Mouse (Mus musculus) forebrain, embryonic 15.5 days (tissue): ENCODE results near the gene Kifc3. TPM values are rescaled to one million over a fixed set of nuclear protein-coding genes. Genes with fewer than 3 reads are reported as not detected.

Source experiments
- ATAC-seq: fragments of 200-750 bp; cut with Nextera tagmentation; replicated peaks from 2 replicates; pipeline ENCODE4 v1.8.0; 2017; ENCODE audit warnings: mild to moderate bottlenecking, moderate TSS enrichment, moderate library complexity
- H3K27ac ChIP-seq: fragments of 300-500 bp; sonication (generic); replicated peaks from 2 replicates; pipeline ENCODE4 v1.5.1; 2015; ENCODE audit warnings: mild to moderate bottlenecking, inconsistent platforms
- H3K27me3 ChIP-seq: fragments of 300-500 bp; sonication (generic); 2 replicates; pipeline ENCODE4 v1.6.1; 2015; ENCODE audit warnings: inconsistent platforms
- H3K36me3 ChIP-seq: fragments of 300-500 bp; sonication (generic); 2 replicates; pipeline ENCODE4 v1.6.1; 2015; ENCODE audit warnings: mild to moderate bottlenecking, inconsistent platforms
- H3K4me1 ChIP-seq: fragments of 300-500 bp; sonication (generic); 2 replicates; pipeline ENCODE4 v1.6.1; 2015; ENCODE audit warnings: inconsistent platforms
- H3K4me2 ChIP-seq: fragments of 300-500 bp; sonication (generic); replicated peaks from 2 replicates; pipeline ENCODE4 v1.6.1; 2015; ENCODE audit warnings: mild to moderate bottlenecking, inconsistent platforms
- H3K4me3 ChIP-seq: fragments of 300-500 bp; sonication (generic); 2 replicates; pipeline ENCODE4 v1.5.1; 2015; ENCODE audit warnings: mild to moderate bottlenecking, inconsistent platforms
- H3K9ac ChIP-seq: fragments of 300-500 bp; sonication (generic); replicated peaks from 2 replicates; pipeline ENCODE4 v1.6.1; 2015; ENCODE audit warnings: mild to moderate bottlenecking, inconsistent platforms
- H3K9me3 ChIP-seq: fragments of 300-500 bp; sonication (generic); 2 replicates; pipeline ENCODE4 v1.6.1; 2016; ENCODE audit warnings: inconsistent platforms
- WGBS: fragments of 180-500 bp; shearing (Covaris S2); methylation state at CpG from one replicate; pipeline ENCODE4 v1.1.7; 2015; ENCODE audit warnings: mixed read lengths; 5-methylcytosine and 5-hydroxymethylcytosine counted together
- polyA plus RNA-seq: library from polyadenylated mRNA; unstranded; fragments of >200 nt; fragmentation: Nextera tagmentation; extraction: Ambion mirVana; gene quantifications from 2 replicates; pipeline ENCODE4 v1.2.1, GENCODE M21; 2015

Gene Kifc3
- polyA plus RNA-seq, 1 experiment from 2014 or later = 20.7 TPM

DNA sequence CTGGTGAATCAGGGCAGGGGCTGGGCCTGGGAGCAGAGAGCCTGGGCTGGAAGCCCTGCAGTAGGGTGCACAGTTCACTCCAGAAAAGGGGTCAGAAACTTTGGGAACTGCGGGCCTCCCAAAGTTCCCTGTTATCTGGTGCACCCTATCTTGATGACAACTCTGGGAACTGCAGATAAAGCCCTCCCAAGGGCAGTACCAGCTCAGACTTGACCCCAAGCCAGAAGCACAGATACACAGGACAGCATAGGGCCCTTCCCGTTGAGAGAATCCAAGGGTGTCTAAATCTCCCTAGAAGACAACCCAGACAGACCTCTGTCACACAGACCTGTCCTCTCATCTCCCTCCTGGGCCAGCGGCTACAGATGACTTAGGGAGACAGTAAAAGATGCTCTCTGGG, 52.0 kb downstream of the Kifc3 start:
- Histone ChIP-seq H3K4me1 (no peaks in the 10 kb centered on the region), H3K4me3 (no peak overlapping the region), H3K9me3 (no peaks in the 10 kb centered on the region), H3K27ac (no peak overlapping the region), H3K27me3 (no peaks in the 10 kb centered on the region), H3K9ac (no peak overlapping the region), H3K36me3 (no peaks in the 10 kb centered on the region), H3K4me2 (no peak overlapping the region)
- 89% methylated on average over 3 of the region's 3 CpGs for WGBS
- no peak for ATAC-seq

DNA sequence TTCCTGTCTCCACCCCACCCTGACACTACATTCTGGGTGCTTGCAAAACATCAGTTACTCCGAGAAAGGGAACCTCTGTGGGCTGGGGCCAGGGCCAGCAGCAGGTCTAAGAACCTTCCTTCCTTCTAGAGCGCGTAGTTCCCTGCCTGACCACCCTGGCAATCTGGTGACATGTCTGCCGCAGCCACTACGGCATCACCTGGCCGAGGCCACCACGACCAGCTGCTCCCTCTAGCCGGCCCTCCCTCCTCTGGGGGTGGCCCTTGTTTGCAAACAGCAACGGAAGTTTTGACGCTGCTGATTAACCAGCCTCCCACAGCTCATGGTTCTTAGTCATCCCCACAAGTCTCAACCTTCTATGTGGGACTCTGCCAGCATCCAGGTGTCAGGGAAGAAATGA, 53.2 kb downstream of the Kifc3 start:
- Histone ChIP-seq H3K27ac (no peak overlapping the region), H3K9ac (no peak overlapping the region), H3K4me3 (no peak overlapping the region), H3K36me3 (no peaks in the 10 kb centered on the region), H3K9me3 (no peaks in the 10 kb centered on the region), H3K27me3 (no peaks in the 10 kb centered on the region), H3K4me1 (no peaks in the 10 kb centered on the region), H3K4me2 (no peak overlapping the region)
- 48% methylated on average over 10 of the region's 10 CpGs for WGBS
- no peak for ATAC-seq

DNA sequence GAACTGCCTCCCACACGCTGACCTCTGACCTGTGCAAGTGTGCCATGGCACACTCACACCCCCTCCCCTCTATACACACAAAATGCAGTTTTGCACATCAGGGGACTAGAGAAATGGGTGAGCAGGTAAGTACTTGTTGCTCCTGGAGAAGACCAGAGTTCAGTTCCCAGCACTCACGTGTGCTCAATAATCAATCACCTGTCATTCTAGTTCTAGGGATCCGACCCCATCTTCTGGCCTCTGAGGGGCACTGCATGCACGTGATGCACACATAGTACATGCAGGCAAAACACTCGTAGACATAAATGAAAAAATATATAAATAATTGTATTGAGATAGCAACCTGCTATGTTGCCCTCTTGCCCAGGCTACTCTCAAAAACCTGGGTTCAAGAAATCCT, 55.8 kb downstream of the Kifc3 start:
- Histone ChIP-seq H3K36me3 (no peaks in the 10 kb centered on the region), H3K27me3 (no peaks in the 10 kb centered on the region), H3K4me2 (no peak overlapping the region), H3K4me1 (peaks cover 18% of the 10 kb centered on the region), H3K9ac (no peak overlapping the region), H3K4me3 (no peak overlapping the region), H3K27ac (no peak overlapping the region), H3K9me3 (no peaks in the 10 kb centered on the region)
- no peak for ATAC-seq
- 90% methylated on average over 5 of the region's 5 CpGs for WGBS

DNA sequence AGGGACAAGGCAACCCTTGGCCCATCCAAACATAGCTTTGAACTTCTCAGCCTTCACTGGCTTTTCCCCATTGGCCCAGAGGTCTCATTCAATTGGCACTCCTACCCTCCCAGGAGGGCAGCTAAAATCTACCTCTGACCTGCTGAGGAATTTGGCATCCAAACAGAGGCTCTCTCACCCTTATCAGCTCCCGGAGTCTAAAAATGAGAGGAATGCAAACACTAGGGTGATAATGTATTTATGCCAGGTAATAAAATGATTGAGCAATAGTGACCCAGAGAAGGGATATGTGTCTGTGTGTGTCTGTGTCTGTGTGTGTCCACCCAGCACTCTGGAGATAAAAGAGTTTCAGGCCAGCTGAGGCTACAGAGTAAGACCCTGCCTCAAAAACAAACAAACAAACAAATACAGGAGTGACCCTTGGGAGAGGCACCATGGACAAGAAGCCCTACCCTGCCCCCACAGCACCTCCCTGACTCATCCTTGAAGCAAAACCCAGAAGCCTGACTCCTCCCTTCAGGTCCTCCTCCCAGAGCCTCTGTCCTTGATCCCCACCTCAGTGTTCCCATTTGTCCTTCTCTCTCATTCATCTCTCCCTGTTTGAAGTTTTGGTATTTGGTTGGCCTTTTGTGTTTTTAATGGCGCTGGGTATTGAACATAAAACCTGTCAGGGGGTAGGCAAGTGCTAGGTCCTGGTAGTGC, 56.4 kb downstream of the Kifc3 start:
- Histone ChIP-seq H3K27me3 (no peaks in the 10 kb centered on the region), H3K4me2 (no peak overlapping the region), H3K9me3 (no peaks in the 10 kb centered on the region), H3K27ac (no peak overlapping the region), H3K36me3 (no peaks in the 10 kb centered on the region), H3K4me3 (no peak overlapping the region), H3K9ac (no peak overlapping the region), H3K4me1 (peaks cover 24% of the 10 kb centered on the region)
- 89% methylated on average over 2 of the region's 2 CpGs for WGBS
- no peak for ATAC-seq

DNA sequence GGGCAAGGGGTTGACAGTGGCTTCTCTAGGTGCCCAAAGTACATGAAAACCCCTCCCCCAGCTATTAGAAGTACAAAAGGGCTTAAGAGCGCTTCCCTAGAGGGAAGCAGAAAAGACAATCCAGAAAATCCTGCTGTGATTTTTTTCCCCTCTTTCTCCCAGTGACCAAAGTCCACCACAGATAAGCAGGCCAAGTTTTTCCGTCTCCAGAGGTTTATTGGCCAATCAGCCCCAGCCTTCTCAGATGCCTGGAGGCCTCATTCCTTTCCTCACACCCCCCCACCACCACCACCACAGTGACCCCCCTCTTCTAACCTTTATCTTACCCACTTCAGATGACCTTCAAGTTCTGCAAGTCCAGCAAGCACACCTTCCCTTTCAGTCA, 58.0 kb downstream of the Kifc3 start:
- 55% methylated on average over 2 of the region's 2 CpGs for WGBS
- H3K9ac ChIP-seq = no peak overlapping the region
- H3K4me2 ChIP-seq = no peak overlapping the region
- no peak for ATAC-seq
- H3K36me3 ChIP-seq = no peaks in the 10 kb centered on the region
- no peaks in the 10 kb centered on the region for H3K27me3 ChIP-seq
- H3K4me1 ChIP-seq = peaks cover 28% of the 10 kb centered on the region
- no peak overlapping the region for H3K4me3 ChIP-seq
- H3K27ac ChIP-seq = no peak overlapping the region
- H3K9me3 ChIP-seq = no peaks in the 10 kb centered on the region

DNA sequence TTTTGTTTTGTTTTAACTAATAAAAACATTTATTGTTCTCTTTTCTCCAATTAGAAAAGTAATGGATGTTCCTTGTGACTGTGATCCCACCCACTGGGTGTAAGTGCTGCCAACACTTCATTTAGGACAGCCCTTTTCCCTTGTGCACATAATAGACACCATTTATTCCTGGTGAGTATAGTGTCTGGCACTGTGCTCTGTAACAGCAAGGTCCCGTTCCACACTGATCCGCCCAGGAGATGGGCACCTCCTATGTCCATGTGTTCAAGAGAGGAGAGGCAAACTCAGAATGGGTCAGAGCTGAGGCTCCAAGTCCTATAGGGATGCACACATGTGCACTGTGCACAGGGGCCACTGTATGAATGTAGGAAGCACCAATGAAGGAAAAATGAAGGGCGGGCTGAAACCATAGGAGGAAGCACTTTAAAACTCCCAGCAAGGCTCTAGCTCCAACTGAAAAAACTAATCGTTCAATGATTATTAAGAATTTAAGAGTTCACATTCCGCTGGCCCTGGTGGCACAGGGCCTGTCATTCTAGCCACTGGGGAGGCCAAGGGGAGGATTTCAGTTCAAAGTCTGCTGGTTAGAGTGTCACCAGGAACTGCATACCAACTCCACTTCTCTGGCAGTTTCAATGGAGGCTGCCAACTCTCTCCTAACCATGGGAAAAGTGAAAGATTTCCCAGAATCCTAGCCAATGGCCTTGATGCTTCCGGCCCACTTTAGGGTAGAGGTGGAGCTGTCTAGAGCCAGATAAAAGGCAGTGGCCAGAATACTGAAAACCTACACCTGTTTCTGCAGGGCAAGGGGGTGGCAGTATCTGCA, 58.6 kb downstream of the Kifc3 start:
- 57% methylated on average over 6 of the region's 6 CpGs for WGBS
- peaks cover 28% of the 10 kb centered on the region for H3K4me1 ChIP-seq
- ATAC-seq = no peak
- H3K4me3 ChIP-seq = no peak overlapping the region
- H3K9me3 ChIP-seq = no peaks in the 10 kb centered on the region
- no peaks in the 10 kb centered on the region for H3K36me3 ChIP-seq
- H3K27ac ChIP-seq = peak overlapping the region; percentile 70; the same call in 1 of the 2 replicates
- no peak overlapping the region for H3K4me2 ChIP-seq
- no peak overlapping the region for H3K9ac ChIP-seq
- H3K27me3 ChIP-seq = no peaks in the 10 kb centered on the region

DNA sequence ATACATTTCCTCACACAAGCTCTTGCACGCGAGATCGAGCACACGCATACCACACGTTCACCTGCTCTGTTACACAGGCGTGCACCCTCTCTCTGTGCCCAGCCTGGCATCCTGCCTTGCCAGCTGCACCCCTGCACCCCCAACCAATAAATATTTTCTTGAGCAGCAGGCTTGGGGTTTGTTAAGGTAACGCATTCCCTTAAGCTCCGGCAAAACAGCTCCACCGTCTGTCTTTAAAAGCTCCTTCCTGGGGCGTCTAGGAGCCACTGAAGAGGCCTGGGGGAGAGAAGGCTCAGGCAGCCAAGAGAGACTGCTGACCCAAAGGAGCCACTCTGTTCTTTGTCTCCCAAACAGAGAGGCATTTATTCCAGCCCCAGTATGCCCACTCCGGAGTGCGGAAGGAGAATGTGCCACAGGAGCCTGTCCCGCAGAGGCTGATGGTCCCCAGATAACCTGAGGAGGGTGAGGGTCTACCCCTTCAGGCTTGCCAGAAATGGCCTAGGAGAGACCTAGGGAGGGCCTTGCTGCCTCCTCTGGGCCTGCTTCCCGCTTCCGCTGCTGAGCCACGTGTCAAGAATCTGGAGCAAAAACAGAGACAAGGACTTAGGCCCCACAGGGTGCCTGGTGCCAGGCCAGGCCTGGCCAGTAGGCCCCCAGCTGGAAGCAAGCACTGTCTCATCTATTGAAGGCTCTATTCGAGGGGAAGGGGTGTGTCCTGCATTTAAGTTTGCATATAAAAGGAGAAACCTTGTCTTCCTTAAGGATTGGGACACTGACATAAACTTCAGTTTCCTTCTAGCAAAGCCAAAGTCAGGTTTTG, 59.4 kb downstream of the Kifc3 start:
- peak overlapping the region; percentile 76 for H3K9ac ChIP-seq
- H3K4me2 ChIP-seq = peak overlapping the region; percentile 83
- H3K4me1 ChIP-seq = peaks cover 33% of the 10 kb centered on the region
- 0 out of 2 replicates have a peak, but pooled peaks cover under 1% of the 10 kb centered on the region for H3K27me3 ChIP-seq
- no peaks in the 10 kb centered on the region for H3K9me3 ChIP-seq
- H3K4me3 ChIP-seq = peak overlapping the region; percentile 74
- H3K36me3 ChIP-seq = no peaks in the 10 kb centered on the region
- ATAC-seq = peak; percentile 24
- H3K27ac ChIP-seq = peak overlapping the region; percentile 70
- 10% methylated on average over 17 of the region's 17 CpGs for WGBS

DNA sequence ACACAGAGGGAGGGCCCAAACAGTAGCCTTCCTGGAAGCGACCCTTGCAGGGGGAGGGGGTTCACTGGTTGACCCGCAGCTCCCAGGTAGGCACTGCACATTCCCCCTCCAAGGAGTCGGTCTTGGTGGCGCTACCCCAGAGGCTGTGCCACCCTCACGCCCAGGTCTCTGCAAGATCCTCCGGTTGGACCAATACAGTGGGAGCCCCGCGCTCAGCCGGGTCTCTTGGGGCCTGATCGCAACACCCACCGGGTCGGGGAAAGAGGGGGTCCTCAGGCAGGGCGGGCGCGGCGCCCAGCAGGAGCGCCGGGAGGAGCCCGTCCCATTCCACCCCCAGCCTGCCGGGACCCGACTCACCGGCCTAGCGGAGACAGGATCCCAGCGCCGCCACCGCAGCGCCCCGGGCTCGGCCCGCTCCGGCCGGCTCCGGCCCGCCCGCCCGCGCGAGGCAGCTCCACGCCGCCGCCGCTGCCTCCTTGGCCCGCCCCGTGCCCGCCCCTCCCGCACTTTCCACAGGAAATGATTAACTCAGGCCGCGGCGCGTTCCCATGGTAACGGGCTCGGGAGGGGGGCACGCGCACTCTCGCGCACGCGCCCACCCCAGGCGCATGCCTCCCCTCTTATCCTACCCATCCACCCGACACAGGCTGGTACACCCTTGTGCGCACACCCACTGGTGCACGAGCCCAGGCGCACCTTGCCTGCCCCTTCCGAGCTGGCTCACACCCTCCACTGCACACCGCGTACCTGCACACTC, 60.4 kb downstream of the Kifc3 start:
- Histone ChIP-seq H3K36me3 (no peaks in the 10 kb centered on the region), H3K4me1 (peaks cover 43% of the 10 kb centered on the region), H3K9me3 (no peaks in the 10 kb centered on the region), H3K27me3 (peaks cover 6% of the 10 kb centered on the region; the same call in 1 of the 2 replicates), H3K27ac (peak overlapping the region; percentile 70), H3K4me2 (peak overlapping the region; percentile 83), H3K4me3 (peak overlapping the region; percentile 74), H3K9ac (peak overlapping the region; percentile 76)
- peak; percentile 85 for ATAC-seq
- WGBS = 1% methylated on average over 63 of the region's 66 CpGs

DNA sequence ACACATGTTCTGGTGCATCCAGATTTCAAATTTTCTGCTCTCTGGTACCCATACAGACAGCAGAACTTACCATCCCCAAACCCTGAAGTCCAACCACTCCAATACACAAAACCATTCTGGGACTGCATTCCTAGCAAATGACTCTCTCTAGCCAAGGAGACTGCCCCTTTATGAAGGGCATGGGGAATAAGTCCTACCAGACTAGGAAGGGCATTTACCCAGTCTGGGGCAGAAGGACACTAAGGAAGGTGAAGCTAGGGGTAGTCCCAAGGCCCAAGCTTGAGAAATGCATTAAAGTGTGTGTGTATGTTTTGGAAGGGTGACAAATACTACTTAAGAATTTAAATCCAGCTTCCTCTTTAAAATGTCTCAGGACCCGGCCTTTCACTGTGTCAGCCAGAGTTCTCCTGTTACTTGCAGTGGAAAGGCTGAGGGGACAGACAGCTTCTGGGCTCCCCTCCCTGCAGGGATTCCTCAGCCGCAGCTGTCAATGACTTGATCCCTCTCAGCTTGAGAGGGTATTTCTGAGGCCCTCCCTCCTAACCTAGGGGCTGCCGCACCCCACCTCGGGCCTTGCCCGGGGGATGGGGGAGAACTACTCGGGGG, 61.0 kb downstream of the Kifc3 start:
- Histone ChIP-seq H3K9me3 (no peaks in the 10 kb centered on the region), H3K9ac (peak overlapping the region; percentile 76), H3K4me3 (peak overlapping the region; percentile 74), H3K36me3 (no peaks in the 10 kb centered on the region), H3K4me1 (peaks cover 45% of the 10 kb centered on the region), H3K27ac (peak overlapping the region; percentile 70), H3K4me2 (peak overlapping the region; percentile 83), H3K27me3 (peaks cover 13% of the 10 kb centered on the region; the same call in 1 of the 2 replicates)
- WGBS = 4% methylated on average over 6 of the region's 6 CpGs
- ATAC-seq = no peak; the same call in 1 of the 2 replicates

DNA sequence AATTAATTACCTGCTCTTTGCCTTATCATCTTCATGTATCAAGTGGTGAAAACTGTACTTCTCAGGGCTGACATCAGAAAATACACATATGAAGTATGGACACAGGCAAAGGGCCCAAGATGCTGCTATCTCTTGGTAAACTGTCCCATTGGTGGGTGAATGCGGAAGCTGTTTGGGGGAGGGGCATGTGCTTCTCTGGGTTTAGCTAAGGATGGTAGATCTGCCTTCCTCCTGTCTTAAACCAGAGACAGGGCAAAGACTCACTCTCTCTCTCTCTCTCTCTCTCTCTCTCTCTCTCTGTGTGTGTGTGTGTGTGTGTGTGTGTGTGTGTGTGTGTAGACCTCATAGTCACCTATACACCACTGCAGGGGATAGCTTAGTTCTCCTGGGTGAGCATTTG, 61.6 kb downstream of the Kifc3 start:
- no peak for ATAC-seq
- no peak overlapping the region for H3K4me2 ChIP-seq
- peaks cover 19% of the 10 kb centered on the region; the same call in 1 of the 2 replicates for H3K27me3 ChIP-seq
- H3K4me3 ChIP-seq = no peak overlapping the region
- no peak overlapping the region for H3K27ac ChIP-seq
- no peaks in the 10 kb centered on the region for H3K9me3 ChIP-seq
- H3K9ac ChIP-seq = no peak overlapping the region
- no peaks in the 10 kb centered on the region for H3K36me3 ChIP-seq
- peaks cover 45% of the 10 kb centered on the region for H3K4me1 ChIP-seq
- WGBS = 95% methylated on average over 1 of the region's 1 CpGs

DNA sequence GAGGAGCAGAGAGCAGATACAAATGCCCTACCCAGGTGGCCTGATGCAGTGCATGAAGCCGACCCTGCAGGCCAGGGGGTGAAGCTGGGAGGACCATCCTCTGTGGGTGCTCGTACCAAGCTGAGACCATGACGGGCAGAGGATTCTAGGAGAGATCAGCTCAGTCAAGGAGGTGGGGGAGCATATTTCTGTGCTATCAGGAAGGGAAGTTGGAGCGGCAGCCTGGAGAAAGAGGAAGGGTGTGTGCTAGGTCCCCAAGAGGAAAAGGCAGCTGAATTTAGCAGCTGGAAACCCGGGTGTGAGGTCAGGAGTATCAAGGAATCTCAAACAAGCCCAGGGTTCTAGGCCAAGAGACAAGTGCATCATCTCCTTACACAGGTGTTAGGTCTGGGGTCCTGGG, 62.1 kb downstream of the Kifc3 start:
- no peak overlapping the region for H3K9ac ChIP-seq
- 80% methylated on average over 5 of the region's 5 CpGs for whole genome bisulfite sequencing
- no peak for ATAC-seq
- no peak overlapping the region for H3K4me2 ChIP-seq
- peaks cover 45% of the 10 kb centered on the region for H3K4me1 ChIP-seq
- H3K27me3 ChIP-seq = peaks cover 19% of the 10 kb centered on the region; the same call in 1 of the 2 replicates
- no peak overlapping the region for H3K4me3 ChIP-seq
- H3K9me3 ChIP-seq = no peaks in the 10 kb centered on the region
- no peaks in the 10 kb centered on the region for H3K36me3 ChIP-seq
- no peak overlapping the region for H3K27ac ChIP-seq
